Mouse (Mus musculus) kidney, embryonic 16.5 days (tissue): ENCODE measurements at regions not wholly inside any gene's neighbourhood (a gene's known extent, or its start where the extent isn't known, plus 50 kb on each side); places are given as distances from the start of the nearest gene placed in this dataset.

Experiments used
- ATAC-seq: fragments of 200-750 bp; cut with Nextera tagmentation; 2 replicates; pipeline ENCODE4 v1.8.0; 2017; ENCODE audit warnings: moderate TSS enrichment; ENCODE audit not compliant: low FRiP score, low TSS enrichment
- H3K27ac ChIP-seq: fragments of 300-500 bp; sonication (generic); 2 replicates; pipeline ENCODE4 v1.5.1; 2014; ENCODE audit warnings: low read length
- H3K27me3 ChIP-seq: fragments of 300-500 bp; sonication (generic); 2 replicates; pipeline ENCODE4 v1.6.1; 2014; ENCODE audit warnings: low read length, control low read depth, mixed read lengths; ENCODE audit not compliant: insufficient read depth
- H3K36me3 ChIP-seq: fragments of 300-500 bp; sonication (generic); 2 replicates; pipeline ENCODE4 v1.6.1; 2014; ENCODE audit warnings: low read length, control low read depth, mixed read lengths; ENCODE audit not compliant: insufficient read depth
- H3K4me1 ChIP-seq: fragments of 300-500 bp; sonication (generic); 2 replicates; pipeline ENCODE4 v1.6.1; 2014; ENCODE audit warnings: low read length, control low read depth, mixed read lengths; ENCODE audit not compliant: insufficient read depth
- H3K4me2 ChIP-seq: fragments of 300-500 bp; sonication (generic); replicated peaks from 2 replicates; pipeline ENCODE4 v1.6.1; 2014; ENCODE audit warnings: low read depth, low read length
- H3K4me3 ChIP-seq: fragments of 300-500 bp; sonication (generic); 2 replicates; pipeline ENCODE4 v1.5.1; 2014; ENCODE audit warnings: mild to moderate bottlenecking, low read length
- H3K9ac ChIP-seq: fragments of 300-500 bp; sonication (generic); replicated peaks from 2 replicates; pipeline ENCODE4 v1.6.1; 2014; ENCODE audit warnings: low read length
- H3K9me3 ChIP-seq: fragments of 300-500 bp; sonication (generic); 2 replicates; pipeline ENCODE4 v1.6.1; 2016; ENCODE audit warnings: low read length, control low read depth
- WGBS: fragments of 180-500 bp; shearing (Covaris S2); extraction: QIAGEN DNeasy Blood & Tissue Kit; methylation state at CpG from one replicate; pipeline ENCODE4 v1.1.7; 2014; 5-methylcytosine and 5-hydroxymethylcytosine counted together

DNA sequence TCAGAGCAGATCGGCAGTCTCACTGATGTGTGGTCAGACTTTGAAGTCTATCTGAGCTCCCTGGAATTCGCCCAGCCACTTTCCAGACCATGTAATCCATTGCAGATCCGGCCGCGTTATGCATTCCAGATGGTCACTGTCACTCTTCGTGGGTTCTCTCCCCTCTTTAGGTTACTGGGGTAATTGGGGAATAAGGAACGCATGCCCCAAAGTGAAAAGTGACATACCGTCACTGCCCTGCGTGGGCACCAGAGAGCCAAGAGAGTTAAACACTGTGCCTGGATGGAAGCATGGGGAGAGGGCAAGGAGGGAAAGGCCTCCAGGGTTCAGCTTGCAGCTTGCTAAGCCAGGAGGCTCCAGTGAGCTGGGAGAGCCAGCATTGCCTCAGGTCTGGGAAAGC, 108.0 kb downstream of the Gas1 start:
- Histone ChIP-seq H3K9ac (no peak overlapping the region), H3K27me3 (no peaks in the 10 kb centered on the region), H3K9me3 (no peaks in the 10 kb centered on the region), H3K4me1 (peaks cover 16% of the 10 kb centered on the region), H3K4me2 (no peak overlapping the region), H3K27ac (peak overlapping the region; percentile 27; the same call in 1 of the 2 replicates), H3K36me3 (no peaks in the 10 kb centered on the region), H3K4me3 (no peak overlapping the region)
- WGBS = 36% methylated on average over 9 of the region's 9 CpGs
- ATAC-seq = peak; percentile 69; the same call in 1 of the 2 replicates

DNA sequence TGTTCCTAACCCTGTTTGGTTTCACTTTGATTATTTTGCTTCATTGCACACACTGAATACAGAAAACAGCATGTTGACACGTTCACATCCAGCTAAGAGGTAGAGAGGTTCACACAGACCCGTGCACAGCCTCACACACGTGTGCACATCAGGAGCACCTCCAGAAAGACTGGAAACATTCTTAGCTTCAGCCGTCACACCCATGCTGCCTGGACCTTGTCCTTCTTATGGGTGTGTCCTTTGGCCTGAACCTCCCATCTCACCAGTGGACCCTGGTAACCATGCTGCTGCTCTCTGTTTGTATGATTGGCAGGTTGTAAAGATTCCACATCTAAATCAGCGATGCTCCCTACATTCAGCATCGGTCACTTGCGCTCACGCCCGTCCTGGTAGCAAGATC, 109.8 kb downstream of the Gas1 start:
- WGBS = 82% methylated on average over 9 of the region's 9 CpGs
- no peak overlapping the region for H3K27ac ChIP-seq
- no peaks in the 10 kb centered on the region for H3K27me3 ChIP-seq
- H3K9ac ChIP-seq = no peak overlapping the region
- ATAC-seq = no peak
- peaks cover 18% of the 10 kb centered on the region for H3K4me1 ChIP-seq
- H3K4me3 ChIP-seq = no peak overlapping the region
- H3K36me3 ChIP-seq = no peaks in the 10 kb centered on the region
- H3K9me3 ChIP-seq = no peaks in the 10 kb centered on the region
- H3K4me2 ChIP-seq = no peak overlapping the region

DNA sequence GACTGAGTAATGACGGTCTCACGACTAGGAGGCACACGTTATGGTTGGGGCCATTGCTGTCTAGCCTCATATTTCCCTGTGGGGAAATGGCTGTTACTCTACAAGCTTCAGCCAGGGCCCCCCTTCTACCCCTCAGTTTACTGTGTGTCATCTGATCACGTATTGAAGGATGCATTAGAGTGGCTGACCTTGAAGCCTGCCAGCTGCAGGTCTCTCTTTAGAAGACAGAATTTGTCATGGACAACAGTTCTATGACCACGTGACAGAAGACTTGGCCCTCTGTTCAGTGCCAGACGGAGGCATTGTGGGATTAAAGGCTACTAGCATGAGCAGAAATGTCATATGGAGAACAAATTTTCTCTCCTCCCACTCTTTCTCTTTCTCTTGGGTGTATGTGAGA, 115.6 kb downstream of the Gas1 start:
- WGBS = 66% methylated on average over 6 of the region's 6 CpGs
- Histone ChIP-seq H3K27me3 (no peaks in the 10 kb centered on the region), H3K27ac (no peak overlapping the region), H3K4me3 (no peak overlapping the region), H3K9ac (no peak overlapping the region), H3K9me3 (no peaks in the 10 kb centered on the region), H3K4me2 (no peak overlapping the region), H3K4me1 (peaks cover 9% of the 10 kb centered on the region; the same call in 1 of the 2 replicates), H3K36me3 (no peaks in the 10 kb centered on the region)
- ATAC-seq = no peak

DNA sequence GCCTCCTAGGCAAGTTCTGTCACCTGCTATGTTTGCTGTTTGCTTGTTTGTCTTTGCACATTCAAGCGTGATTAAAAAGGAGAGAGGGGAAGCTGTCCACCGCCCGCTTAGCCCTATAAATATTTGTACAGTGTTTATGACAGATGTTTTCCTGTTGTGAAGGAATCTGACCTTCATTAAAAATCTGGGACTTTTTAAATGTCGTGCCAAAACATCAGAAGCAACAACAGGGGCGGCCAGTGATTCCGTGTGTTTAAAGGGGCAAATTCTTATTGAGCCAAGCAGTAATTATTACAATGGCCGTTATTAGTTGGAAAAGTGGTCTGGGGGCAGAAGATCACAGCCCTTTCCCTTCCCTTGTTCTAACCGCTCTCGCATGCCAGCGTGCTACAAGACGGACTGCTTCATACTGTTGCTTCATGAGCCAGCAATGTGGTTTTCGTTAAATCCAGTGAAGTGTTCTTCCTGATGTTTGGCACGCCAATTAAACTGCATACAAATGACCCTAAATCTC, 119.3 kb downstream of the Gas1 start:
- Histone ChIP-seq H3K27me3 (no peaks in the 10 kb centered on the region), H3K4me2 (no peak overlapping the region), H3K9me3 (no peaks in the 10 kb centered on the region), H3K4me3 (no peak overlapping the region), H3K9ac (no peak overlapping the region), H3K36me3 (no peaks in the 10 kb centered on the region), H3K27ac (no peak overlapping the region), H3K4me1 (peaks cover 5% of the 10 kb centered on the region; the same call in 1 of the 2 replicates)
- ATAC-seq = peak; percentile 36; the same call in 1 of the 2 replicates
- 34% methylated on average over 13 of the region's 13 CpGs for WGBS

DNA sequence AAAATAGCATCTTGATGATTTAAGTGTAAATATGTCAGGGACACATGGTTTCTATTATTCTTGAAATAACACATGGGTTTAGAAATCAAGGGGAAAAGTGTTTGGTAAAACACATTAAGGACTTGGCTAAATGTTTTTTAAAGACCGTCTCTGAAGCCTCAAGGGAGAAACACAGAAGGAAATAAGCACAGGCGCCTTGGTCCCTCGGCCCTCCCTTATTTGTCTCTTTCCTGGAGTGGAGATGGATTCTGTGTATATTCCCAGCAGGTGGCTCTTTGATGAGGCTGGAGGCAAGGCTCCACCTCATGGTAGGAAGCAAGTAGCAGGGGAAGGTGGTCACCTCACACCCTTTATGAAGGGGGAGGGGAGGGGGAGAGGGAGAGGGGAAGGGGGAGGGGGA, 122.6 kb downstream of the Gas1 start:
- no peak overlapping the region for H3K27ac ChIP-seq
- H3K36me3 ChIP-seq = no peaks in the 10 kb centered on the region
- no peak overlapping the region for H3K4me2 ChIP-seq
- no peaks in the 10 kb centered on the region for H3K27me3 ChIP-seq
- WGBS = 38% methylated on average over 3 of the region's 3 CpGs
- H3K4me1 ChIP-seq = peaks cover 5% of the 10 kb centered on the region; the same call in 1 of the 2 replicates
- ATAC-seq = no peak
- H3K9ac ChIP-seq = no peak overlapping the region
- H3K9me3 ChIP-seq = no peaks in the 10 kb centered on the region
- H3K4me3 ChIP-seq = no peak overlapping the region

DNA sequence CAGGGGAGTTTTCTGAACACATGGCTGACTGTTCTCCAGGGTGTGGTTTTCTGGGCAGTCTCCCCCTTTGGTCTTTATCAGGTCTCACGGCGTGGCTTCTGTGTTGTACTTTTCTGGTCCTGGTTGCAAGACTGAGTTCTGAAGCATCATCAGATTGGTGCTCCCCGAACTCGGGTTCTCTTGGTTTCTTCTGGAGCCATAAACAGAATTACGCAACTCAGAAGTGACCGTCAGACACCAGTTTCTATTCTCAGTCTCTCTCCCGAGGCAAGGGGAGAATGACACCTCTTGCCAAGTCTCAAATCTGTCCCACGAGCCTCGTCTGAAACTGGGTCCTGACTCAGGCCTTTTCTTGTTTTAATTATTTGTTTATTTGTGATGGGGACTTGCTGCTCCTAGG, 123.1 kb downstream of the Gas1 start:
- Histone ChIP-seq H3K27me3 (no peaks in the 10 kb centered on the region), H3K9me3 (no peaks in the 10 kb centered on the region), H3K36me3 (no peaks in the 10 kb centered on the region), H3K27ac (no peak overlapping the region), H3K4me1 (peaks cover 5% of the 10 kb centered on the region; the same call in 1 of the 2 replicates), H3K4me3 (no peak overlapping the region), H3K9ac (no peak overlapping the region), H3K4me2 (no peak overlapping the region)
- 49% methylated on average over 9 of the region's 9 CpGs for WGBS
- no peak for ATAC-seq

DNA sequence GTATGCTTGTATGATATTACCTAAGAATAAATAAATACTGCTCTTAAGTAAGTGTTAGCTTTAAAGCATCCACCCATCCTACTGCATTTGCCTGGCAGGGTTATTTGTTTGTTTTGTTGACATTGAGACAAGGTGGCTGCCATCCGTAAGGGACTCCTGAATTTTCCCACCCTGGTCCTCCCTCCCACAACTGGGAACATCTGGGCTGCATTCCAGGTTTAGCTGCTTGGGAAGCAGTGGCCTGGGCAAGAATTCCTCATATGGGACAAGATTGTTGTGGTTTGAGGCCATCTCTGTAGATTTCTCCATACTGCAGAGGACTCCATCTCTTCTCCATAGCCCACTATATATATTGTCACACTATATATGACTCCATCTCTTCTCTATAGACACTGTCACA, 125.3 kb downstream of the Gas1 start:
- 56% methylated on average over 1 of the region's 1 CpGs for WGBS
- Histone ChIP-seq H3K4me2 (no peak overlapping the region), H3K4me3 (no peak overlapping the region), H3K9ac (no peak overlapping the region), H3K27ac (no peak overlapping the region), H3K9me3 (no peaks in the 10 kb centered on the region), H3K36me3 (no peaks in the 10 kb centered on the region), H3K27me3 (no peaks in the 10 kb centered on the region), H3K4me1 (peaks cover 5% of the 10 kb centered on the region; the same call in 1 of the 2 replicates)
- ATAC-seq = no peak

DNA sequence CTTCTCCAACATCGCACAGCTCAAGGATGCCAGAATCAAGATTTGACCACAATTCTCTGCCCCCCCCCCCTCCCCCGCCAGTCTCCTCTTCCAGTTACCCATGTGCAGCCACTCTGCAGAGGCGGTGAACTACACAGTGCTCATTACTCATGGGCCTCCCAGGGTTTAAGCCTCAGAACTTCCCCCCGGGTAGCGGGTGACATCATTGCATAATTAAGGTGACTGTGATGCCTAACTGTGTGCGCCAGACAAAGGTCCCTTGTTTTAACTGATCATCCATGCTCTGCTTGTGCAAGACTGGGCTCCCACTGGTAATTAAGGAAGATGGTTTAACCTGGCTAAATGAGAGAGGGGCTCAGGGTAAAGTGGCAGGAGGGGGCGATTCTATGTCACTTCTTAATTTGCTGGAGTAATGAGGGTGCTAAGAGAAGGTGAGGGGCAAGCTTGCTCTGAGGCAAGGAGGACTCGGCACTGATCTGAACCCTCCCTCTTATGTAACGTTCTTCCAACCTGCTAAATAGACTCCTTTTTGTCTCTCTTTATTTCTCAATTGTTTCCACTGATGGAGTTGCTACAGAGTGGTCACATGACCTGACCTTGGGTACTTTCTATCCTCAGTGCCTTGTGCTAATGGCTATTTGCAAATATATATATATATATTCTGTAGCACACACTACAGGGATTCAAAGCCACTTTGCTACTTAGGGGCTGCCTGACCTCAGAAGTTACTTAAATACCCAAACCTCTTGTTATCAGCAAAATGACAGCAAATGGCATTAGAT, 126.2 kb downstream of the Gas1 start:
- WGBS = 65% methylated on average over 9 of the region's 9 CpGs
- H3K9ac ChIP-seq = no peak overlapping the region

DNA sequence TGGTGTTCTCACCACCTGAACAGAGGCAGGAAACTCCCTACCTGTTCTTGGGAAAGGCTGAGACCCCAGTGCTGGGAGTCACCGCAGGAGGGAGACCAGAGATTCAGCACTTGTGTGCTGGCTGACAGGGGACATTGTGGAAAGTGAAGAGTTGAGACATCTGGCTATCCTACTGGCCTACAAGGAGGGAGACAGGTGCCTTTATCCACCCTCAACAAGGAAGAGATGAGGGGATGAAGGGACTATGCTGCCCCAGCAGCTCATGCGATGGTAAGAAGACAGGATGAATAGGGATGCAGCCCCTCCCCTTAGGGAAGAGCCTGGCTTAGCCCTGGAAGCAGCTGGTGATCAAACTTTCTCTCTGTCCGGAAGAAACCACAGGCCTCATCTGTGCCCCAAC, 127.5 kb downstream of the Gas1 start:
- H3K9ac ChIP-seq = no peak overlapping the region
- 68% methylated on average over 3 of the region's 3 CpGs for WGBS

More for the DNA sequence above, 126.2 kb downstream of the Gas1 start:
- H3K36me3 ChIP-seq = no peaks in the 10 kb centered on the region
- no peak overlapping the region for H3K27ac ChIP-seq
- H3K9me3 ChIP-seq = no peaks in the 10 kb centered on the region
- ATAC-seq = no peak; the same call in 1 of the 2 replicates
- no peak overlapping the region for H3K4me3 ChIP-seq
- H3K4me2 ChIP-seq = no peak overlapping the region
- H3K4me1 ChIP-seq = peaks cover 5% of the 10 kb centered on the region; the same call in 1 of the 2 replicates
- H3K27me3 ChIP-seq = no peaks in the 10 kb centered on the region

More for the DNA sequence above, 127.5 kb downstream of the Gas1 start:
- H3K4me2 ChIP-seq = no peak overlapping the region
- ATAC-seq = no peak
- no peak overlapping the region for H3K27ac ChIP-seq
- no peaks in the 10 kb centered on the region for H3K9me3 ChIP-seq
- H3K4me1 ChIP-seq = peaks cover 5% of the 10 kb centered on the region; the same call in 1 of the 2 replicates
- H3K4me3 ChIP-seq = no peak overlapping the region
- no peaks in the 10 kb centered on the region for H3K36me3 ChIP-seq
- no peaks in the 10 kb centered on the region for H3K27me3 ChIP-seq
